Mouse (Mus musculus) megakaryocyte, embryonic 14.5 days (primary cell): ENCODE data around the gene Saxo1.

ENCODE experiments used
- FLI1 ChIP-seq: IDR thresholded peaks from 2 replicates; pipeline ENCODE4 v1.6.1; 2012; ENCODE audit warnings: low read length, inconsistent platforms, mixed read lengths
- GATA1 ChIP-seq: IDR thresholded peaks from 3 replicates; pipeline ENCODE4 v1.6.1; 2012; ENCODE audit warnings: mixed read lengths, low read length, inconsistent platforms, borderline replicate concordance

DNA sequence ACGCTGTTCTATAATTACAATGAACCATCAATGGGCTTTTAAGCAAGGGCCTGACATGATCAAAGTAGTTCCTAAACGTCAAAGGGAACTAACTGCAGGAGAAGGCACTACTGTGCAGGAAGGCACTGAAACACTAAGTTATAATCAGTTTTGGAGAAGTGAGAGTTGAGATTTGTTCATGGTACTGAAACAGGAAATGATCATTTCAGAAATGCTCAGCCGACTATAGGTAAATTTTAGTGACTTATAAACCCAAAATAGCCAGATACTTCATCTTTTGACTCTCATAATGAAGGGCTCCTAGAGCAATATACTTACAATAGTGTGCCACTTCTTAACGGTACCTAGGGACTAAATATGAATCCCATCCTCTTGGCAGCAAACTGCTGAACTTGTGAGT lies 21.9 kb upstream of the Saxo1 start:
- TF ChIP-seq GATA1, result no peak
- no peak for TF ChIP-seq FLI1
